Mouse (Mus musculus) bone marrow, adult 2 months (tissue): ENCODE data around the gene Ccdc12.

Experiments used
- CTCF ChIP-seq: fragments of 200-500 bp; IDR thresholded peaks from 2 replicates; pipeline ENCODE4 v1.5.1; 2011; ENCODE audit warnings: low read length, control low read depth; ENCODE audit not compliant: control insufficient read depth, insufficient read depth
- POLR2A ChIP-seq: fragments of 200-500 bp; IDR thresholded peaks from 2 replicates; pipeline ENCODE4 v1.6.1; 2011; ENCODE audit warnings: low read depth, mild to moderate bottlenecking, control low read depth, low read length, borderline replicate concordance; ENCODE audit not compliant: control insufficient read depth

GRCm38 (mm10) chr9:110746961-110747360 is 90.7 kb downstream of the Ccdc12 start, which contains the start of gene Pth1r:
- TF ChIP-seq CTCF, result no peak
- TF ChIP-seq POLR2A, result no peak
